Mouse (Mus musculus): ENCODE results near the gene Taf4. TPM values are rescaled to one million over a fixed set of nuclear protein-coding genes. Genes with fewer than 3 reads are reported as not detected.

Taf4 gene
- total RNA-seq, 2 experiments from 2014 or later, result 10.5 to 10.9 TPM

DNA sequence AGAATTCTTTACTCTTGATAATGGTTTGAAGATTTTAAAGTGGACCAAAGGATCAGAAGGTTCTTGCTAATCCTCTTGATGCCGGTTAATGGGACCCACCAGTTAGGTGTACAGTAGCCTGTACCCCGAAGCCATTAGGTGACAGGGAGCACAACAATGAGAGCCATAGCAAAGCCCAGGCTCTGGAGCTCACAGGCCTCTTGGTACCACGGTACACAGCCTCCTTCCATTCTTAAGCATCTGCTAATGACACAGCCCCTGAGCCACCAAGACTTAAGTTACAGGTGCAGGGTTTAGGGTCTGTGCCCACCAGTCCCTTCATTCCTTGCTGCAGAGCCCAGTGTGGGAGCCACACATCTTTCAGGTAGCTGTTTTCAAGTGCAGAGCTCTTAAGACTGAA, 1.8 kb upstream of the Taf4 start:
- Histone ChIP-seq H3K27ac (peak overlapping the region; percentile 100; the same call in 1 of the 2 replicates), H3K4me3 (no peak overlapping the region)
- intact Hi-C loops (cut with DNase I), result loop anchor here (5.0 kb wide), 1 partner anchor 64 kb away; the partner anchor contains the start of genes Psma7 and Ss18l1
- no peak for TF ChIP-seq CTCF (IDR thresholded peaks at IDR 0.05)
- no peak for DNase-seq

DNA sequence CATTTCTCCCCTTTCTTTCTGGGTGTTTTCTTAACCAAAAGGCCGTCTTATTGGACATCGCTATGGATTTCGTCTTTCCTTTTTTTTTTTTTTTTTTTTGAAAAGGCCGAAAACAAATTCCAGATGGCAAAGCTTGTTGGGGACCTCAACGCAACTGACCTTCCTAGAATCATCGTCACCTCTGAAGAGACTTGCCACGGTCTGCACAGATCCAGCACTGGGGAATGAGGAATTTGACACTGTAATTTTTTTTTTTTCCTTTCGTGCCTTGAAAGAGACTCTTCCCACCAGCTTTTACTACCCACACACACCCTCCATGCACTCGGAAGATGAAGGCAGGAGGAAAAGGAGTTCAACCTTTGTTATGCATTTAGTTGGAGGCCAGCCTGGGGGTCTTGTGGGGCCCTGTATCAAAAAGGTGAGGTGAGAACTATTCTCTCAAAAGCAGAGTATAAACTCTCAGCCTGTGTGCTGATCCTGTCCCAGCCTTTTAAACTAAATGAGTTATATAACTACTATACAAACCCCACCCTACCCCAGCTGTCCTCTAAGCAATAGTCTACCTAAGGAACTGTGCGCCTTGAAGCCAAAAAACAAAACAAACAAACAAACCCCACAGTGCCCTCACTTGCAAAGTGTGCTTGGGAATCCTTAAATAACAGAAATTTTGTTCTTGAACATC, 1.0 kb upstream of the Taf4 start:
- no peak for TF ChIP-seq CTCF (IDR thresholded peaks at IDR 0.05)
- no peak for DNase-seq
- Histone ChIP-seq H3K27ac (peak overlapping the region; percentile 100), H3K4me3 (peak overlapping the region; percentile 99)
- intact Hi-C loops (cut with DNase I), result loop anchor here (2.0 to 5.0 kb wide), 2 partner anchors 61 to 65 kb away; partner anchors contain the start of genes Psma7 and Ss18l1

DNA sequence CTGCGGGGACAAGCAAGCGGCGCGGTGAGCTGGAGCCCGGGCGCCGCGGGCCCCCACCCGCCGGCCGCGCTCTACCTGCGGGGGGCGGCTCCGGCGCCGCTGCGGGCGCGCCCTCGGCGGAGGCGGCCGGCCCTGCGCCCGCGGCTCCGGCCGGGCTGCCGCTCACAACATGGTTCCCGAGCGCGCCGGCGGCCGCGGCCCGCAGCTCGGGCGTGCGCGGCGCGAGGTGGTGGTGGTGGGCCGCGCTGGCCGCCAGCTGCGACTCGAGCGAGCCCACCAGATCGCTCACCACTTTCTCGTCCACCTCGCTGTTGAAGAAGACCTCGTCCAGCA, 185 bp downstream of the Taf4 start:
- H3K4me3 ChIP-seq, result peak overlapping the region; percentile 99
- no peak for DNase-seq
- intact Hi-C loops (cut with DNase I), result loop anchor here (1.0 to 5.0 kb wide), 3 partner anchors 48 to 66 kb away; partner anchors contain the start of genes Lsm14b, Psma7 and Ss18l1
- TF ChIP-seq CTCF (IDR thresholded peaks at IDR 0.05), result no peak
- peak overlapping the region; percentile 100 for H3K27ac ChIP-seq

DNA sequence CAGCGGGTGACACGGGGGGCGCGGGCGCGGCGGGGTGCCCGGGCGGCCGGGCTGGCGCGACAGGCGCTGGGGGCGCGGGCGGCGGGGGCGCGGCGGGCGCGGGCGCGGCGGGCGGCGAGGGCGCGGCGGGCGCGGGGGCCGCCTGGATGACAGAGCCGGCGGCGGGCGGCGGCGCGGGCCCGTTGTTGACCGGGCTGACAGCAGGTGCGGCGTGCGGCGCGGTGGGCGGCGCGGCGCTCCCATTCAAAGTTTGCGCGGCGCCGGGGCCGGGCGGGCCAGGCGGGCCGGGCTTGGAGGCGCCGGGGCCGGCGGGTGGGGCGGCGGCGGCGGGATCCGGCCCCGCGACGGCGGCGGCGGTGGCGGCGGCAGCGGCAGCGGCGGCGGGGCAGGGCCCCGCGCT, 595 bp downstream of the Taf4 start:
- Histone ChIP-seq H3K4me3 (peak overlapping the region; percentile 99), H3K27ac (no peak overlapping the region)
- no peak for TF ChIP-seq CTCF (IDR thresholded peaks at IDR 0.05)
- DNase-seq, result peak; percentile 53
- intact Hi-C loops (cut with DNase I), result loop anchor here (1.0 to 5.0 kb wide), 3 partner anchors 48 to 66 kb away; partner anchors contain the start of genes Lsm14b, Psma7 and Ss18l1

DNA sequence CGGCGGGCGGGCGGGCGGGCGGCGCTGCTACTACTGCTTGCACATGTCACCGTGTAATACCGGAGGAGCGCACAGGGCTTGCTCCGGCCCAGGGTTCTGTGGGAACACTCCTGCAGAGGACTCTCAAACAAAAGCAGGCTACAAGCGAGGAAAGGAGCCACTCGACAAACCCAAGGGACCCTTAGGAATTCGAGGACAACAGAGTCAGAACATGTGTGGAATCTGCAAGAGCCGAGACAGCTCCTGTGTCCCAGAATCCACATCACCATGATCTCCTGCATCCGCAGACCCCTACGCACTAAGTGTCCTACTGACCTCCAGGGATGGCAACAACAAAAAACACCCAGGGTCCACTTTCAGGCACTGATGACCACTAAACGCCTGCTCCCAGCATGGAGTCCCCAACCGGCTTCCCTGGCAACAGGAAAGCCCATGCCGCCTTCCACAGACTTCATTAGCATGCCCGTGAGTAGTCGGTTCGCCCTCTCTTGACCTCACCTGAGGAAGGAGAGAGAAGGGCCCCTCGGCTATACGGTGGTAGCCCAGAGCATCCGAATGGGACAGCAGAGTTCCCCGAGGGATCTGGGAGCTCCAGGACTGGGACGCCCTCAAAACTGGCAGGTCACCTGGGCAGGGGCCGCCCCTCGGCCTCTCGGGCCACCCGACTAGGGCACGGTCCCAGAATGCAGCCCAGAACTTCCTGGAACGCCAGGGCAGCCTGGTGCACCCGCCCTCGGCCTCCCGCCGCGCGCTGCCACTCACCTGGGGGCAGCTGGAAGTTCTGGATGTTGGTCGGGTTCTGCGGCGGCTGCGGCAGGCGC, 1.6 kb downstream of the Taf4 start:
- peak; percentile 57 for DNase-seq
- Histone ChIP-seq H3K4me3 (peak overlapping the region; percentile 75), H3K27ac (peak overlapping the region; percentile 69)
- intact Hi-C loops (cut with DNase I), result loop anchor here (5.0 kb wide), 1 partner anchor 67 kb away; the partner anchor contains the start of genes Psma7 and Ss18l1
- TF ChIP-seq CTCF (IDR thresholded peaks at IDR 0.05), result no peak

DNA sequence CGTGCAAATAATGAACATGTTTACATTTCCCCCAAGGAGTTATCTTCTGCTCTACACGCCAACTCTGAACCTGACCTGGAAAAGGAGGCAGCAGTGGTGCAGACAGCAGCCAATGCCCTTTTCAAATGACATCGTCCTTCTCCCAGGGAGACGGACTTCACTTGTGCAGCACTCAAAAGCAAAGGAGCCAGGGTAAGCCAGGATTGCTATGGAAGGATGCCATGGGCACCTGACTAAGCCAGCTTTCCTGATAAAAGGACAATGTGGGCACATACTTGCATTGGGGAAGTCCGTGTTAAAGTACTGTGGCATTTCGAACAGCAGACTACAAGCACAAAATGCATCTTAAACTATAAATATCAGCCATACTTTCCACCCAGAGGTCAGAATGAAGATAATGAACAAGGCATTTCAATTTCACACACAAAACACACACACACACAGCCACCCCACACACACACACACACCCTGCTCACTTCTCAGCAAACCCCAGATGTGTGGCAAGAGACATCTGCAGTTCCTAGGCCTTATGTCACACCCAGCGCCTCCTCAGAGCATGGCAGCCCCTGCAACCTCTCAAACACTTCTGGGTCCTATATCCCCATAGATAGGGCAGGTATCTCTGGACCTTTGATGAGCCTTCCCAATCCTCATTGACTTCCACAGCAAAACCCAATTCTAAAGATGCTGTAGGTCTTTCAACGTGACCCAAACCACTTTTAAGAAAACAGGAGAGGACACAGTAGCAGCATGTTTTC, 2.4 kb downstream of the Taf4 start:
- intact Hi-C loops (cut with DNase I), result no loop called here
- Histone ChIP-seq H3K4me3 (peak overlapping the region; percentile 75), H3K27ac (peak overlapping the region; percentile 69)

DNA sequence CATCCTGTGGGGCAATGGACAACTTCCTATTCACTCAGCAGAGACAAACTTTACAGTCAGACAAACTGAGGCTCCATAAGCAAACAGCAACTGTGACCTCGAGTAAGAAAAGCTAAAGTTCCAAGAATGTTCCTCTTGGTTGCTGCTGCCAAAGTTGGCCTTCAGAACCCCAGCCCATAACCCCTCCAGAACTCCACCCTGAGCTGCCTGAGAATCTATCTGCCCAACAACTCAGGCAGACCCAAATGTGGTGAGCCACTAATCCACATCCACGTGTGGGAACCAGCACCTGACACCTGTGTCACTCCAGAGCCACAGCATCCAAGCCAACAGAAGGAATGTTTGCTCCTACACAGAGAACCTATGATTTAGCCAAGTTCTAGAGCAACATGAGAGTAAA, 4.0 kb downstream of the Taf4 start:
- no peak for TF ChIP-seq CTCF (IDR thresholded peaks at IDR 0.05)
- intact Hi-C loops (cut with DNase I), result no loop called here
- DNase-seq, result no peak

More for the DNA sequence above, 2.4 kb downstream of the Taf4 start:
- no peak for TF ChIP-seq CTCF (IDR thresholded peaks at IDR 0.05)
- peak; percentile 43 for DNase-seq

DNA sequence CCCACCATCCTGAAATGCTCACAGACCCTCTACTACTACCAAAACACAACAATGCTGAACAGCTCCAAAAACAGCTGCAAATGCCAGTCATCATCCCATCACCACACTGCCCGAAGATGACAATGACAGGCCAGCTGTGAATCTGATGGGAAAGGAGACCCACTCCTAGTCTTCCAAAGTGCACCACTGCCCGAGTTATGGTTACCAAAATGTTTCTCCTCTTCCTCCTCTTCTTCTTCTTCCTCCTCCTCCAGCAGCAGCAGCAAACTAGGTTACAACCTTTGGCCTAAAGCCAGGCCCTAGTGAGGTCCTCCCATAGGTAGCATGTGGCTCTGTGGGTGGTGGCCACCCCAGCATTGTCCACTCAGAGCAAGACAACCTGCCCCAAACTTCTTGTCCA, 4.6 kb downstream of the Taf4 start:
- Histone ChIP-seq H3K27ac (no peak overlapping the region), H3K4me3 (no peak overlapping the region)
- no peak for DNase-seq
- intact Hi-C loops (cut with DNase I), result no loop called here
- TF ChIP-seq CTCF (IDR thresholded peaks at IDR 0.05), result no peak

More for the DNA sequence above, 4.0 kb downstream of the Taf4 start:
- Histone ChIP-seq H3K27ac (peak overlapping the region; percentile 69; the same call in 1 of the 2 replicates), H3K4me3 (no peak overlapping the region)

DNA sequence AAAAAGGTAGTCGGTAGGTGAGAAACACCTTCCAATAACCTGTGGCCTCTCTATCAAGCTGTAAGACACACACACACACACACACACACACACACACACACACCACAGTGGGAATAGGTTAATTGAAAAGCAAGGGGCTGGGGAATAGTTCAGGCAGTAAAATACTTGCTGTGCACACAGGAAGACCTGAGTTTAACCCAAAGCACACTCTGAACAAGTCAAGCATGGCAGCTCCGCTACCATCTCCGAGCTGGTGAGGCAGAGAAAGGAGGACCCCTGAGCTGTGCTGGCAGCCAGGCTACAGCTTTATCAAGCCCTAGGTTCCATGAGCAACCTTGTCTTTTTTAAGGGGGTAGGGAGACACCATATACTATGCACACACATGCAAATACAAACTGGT, 7.3 kb downstream of the Taf4 start:
- TF ChIP-seq CTCF (IDR thresholded peaks at IDR 0.05), result no peak
- Histone ChIP-seq H3K27ac (no peak overlapping the region), H3K4me3 (no peak overlapping the region)
- intact Hi-C loops (cut with DNase I), result no loop called here
- DNase-seq, result no peak

DNA sequence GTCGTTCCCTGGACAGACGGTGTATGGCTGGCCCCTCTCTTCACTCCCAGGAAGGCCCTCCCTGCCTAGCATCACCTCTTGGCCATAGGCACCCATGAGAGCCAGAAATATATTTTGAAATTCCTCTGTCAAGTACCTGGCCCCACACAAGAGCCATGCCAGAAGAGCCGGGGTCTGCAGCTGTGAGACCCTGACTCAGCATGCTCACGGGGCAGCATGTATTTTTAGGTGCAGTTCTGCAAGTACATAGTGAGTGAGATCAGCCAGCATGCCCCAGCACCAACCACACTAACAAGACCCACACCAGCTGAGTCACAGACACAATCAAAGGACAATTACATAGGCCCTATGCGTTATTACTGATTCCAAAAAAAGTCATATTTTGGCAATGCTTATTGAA, 8.8 kb downstream of the Taf4 start:
- Histone ChIP-seq H3K4me3 (no peak overlapping the region), H3K27ac (0 out of 2 replicates have a peak overlapping the region, but pooled peaks have one; percentile 3)
- no peak for DNase-seq
- no peak for TF ChIP-seq CTCF (IDR thresholded peaks at IDR 0.05)
- intact Hi-C loops (cut with DNase I), result no loop called here

DNA sequence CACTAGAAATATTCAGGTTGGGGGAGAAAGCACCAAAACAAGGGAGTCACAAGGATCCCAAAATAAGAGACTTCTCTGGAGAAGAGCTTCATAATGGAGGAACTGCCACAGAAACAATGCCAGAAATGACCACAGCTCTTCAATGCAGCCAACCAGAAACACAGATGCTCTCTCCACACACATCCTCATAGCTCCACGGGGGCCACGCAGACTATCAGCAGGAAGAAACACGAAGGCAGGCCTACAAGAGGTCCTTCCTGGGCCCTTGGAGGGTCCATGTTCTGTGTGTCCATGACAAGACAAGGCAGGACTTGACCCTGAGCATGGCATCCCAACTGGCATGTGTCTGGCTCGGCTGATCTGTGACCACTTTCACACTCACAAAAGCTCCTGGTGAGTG, 15.0 kb downstream of the Taf4 start:
- intact Hi-C loops (cut with DNase I), result no loop called here
- Histone ChIP-seq H3K27ac (peak overlapping the region; percentile 28; the same call in 1 of the 2 replicates), H3K4me3 (no peak overlapping the region)
- no peak for TF ChIP-seq CTCF (IDR thresholded peaks at IDR 0.05)
- no peak for DNase-seq

DNA sequence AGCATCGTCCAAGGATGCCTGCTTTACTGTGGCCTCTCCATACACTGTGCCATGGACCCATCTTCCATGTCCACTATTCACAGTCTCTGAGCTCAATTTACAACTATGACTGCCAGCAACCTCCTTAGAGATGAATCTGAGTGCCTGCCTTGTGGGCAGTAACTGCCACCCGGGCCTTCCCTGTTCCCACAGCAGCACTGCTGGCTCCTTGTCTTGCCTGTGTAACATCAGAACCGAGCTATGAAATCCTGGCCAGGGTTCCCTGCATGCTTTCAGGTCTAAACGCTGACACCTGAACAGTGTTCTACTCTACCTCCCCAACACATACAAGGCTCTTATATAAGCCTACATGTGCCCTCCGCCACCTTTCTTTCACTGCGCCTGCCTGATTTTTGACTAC, 16.1 kb downstream of the Taf4 start:
- intact Hi-C loops (cut with DNase I), result no loop called here
- no peak for TF ChIP-seq CTCF (IDR thresholded peaks at IDR 0.05)
- Histone ChIP-seq H3K4me3 (no peak overlapping the region), H3K27ac (peak overlapping the region; percentile 64)
- DNase-seq, result peak; percentile 70

Measured in gastrocnemius, adult 2 months (tissue).